17 mouse cellular contexts compared by ENCODE assay signal in the genomic region with DNA sequence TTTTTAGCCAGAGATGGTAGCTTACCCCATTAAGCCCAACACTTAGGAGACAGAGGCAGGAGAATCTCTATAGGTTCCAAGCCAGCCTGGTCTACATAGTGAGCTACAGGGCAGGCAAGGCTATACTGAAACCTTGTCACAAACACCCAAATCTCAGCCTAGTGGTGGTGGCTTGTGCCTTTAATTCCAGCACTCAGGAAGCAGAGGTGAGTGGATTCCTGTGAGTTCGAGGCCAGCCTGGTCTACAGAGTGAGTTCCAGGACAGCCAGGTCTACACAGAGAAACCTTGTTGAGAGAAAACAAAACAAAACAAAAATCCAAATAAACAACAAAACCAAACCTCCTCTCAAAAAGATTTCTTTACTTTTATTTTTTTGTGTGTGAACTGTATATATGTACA. TPM values are rescaled to one million over a fixed set of nuclear protein-coding genes. Genes with fewer than 3 reads are reported as not detected.
"Had no signal": no experiment of that assay in that cellular context is flagged by ENCODE, and none has a peak within 500 bp of the region (broad histone marks: within the 10 kb centered on the region; RNA-seq: fewer than 3 reads in every experiment).

No protein-coding gene starts in this region.

- H3K27ac ChIP-seq: neural tube, embryonic 13.5 days; neural tube, embryonic 15.5 days; stomach, embryonic 15.5 days; stomach, postnatal 0 days had no signal

- H3K4me3 ChIP-seq: neural tube, embryonic 13.5 days; neural tube, embryonic 15.5 days; stomach, embryonic 15.5 days had no signal

- H3K9me3 ChIP-seq: neural tube, embryonic 13.5 days; neural tube, embryonic 15.5 days; stomach, embryonic 15.5 days had no signal

- H3K27me3 ChIP-seq: neural tube, embryonic 13.5 days; neural tube, embryonic 15.5 days had no signal

- H3K4me2 ChIP-seq: neural tube, embryonic 13.5 days; neural tube, embryonic 15.5 days; stomach, embryonic 15.5 days had no signal

- H3K9ac ChIP-seq: neural tube, embryonic 13.5 days; neural tube, embryonic 15.5 days; stomach, embryonic 15.5 days had no signal

- H3K36me3 ChIP-seq: neural tube, embryonic 15.5 days; stomach, embryonic 15.5 days had no signal

- DNase-seq: retina, postnatal 1 day; right cerebral cortex, adult 18-20 months; right cerebral cortex, postnatal 14 days; right cerebral cortex, postnatal 25 days; right cerebral cortex, postnatal 4 days; spleen, adult 18-20 months; thymus, adult 18-20 months; thymus, adult 2 months; thymus, postnatal 14 days; thymus, postnatal 25 days; thymus, postnatal 36 days; thymus, postnatal 4 days had no signal

RNA-seq across cellular contexts. Expression of gene Tex14, which starts 50.0 kb away (rescaled TPM):
- polyA plus RNA-seq: stomach, embryonic 14.5 days had no signal
